Mouse (Mus musculus) brain, embryonic 18.5 days (tissue): ENCODE measurements around the gene Acat2.
"Not testable (repeated sequence)": the region's sequence is repeated elsewhere in the genome, so short reads cannot be mapped to it uniquely, and the experiment has no call there.

Experiments
- DNase-seq: peaks from one replicate; pipeline ENCODE4 v3.0.0-alpha.2; 2012; ENCODE audit warnings: low read depth, low spot score

Acat2 gene

DNA sequence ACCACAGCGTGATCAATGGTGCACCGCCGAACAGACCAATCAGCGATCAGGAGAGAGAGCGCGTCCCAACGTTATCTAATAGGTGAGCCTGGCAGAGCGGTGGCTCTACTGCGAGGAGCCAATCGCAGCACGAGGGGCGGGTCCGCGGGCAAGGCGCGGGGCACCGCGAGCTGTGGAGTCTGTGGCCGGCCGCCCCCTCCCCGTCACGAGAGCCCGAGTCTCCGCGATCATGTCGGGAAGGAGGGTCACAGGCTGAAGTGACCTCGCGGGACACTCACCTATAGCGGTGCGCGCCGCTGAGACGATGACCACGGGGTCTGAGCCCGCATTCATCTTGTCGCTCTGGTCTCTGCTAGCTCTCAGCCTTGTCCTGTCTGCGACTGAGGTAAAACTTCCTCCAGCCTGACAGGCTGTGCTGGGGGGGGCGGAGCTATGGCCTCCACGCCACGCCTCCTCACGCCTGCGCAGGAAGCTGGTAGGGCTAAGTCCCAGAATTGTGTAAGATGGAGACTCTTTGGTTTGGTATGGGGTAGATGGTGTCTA lies at the start of gene Acat2:
Gene Acat2, minus strand, starts transcription at position 417 of the 543 bp plus-strand sequence.
- peak; percentile 91 for DNase-seq

DNA sequence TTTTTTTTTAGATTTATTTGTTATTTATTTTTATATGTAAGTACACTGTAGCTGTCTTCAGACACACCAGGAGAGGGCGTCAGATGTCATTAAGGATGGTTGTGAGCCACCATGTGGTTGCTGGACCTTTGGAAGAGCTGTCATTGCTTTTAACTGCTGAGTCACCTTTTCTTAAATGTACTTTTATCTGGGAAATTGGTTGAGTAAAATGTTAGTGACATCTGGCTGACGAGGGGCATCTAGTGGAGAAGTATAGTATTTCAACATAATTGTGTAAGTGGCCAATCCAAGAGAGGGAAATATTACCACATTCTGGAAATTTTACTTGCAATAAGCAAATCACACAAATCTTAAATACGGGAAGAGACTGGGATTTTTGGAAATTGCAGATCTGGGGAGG lies 49.3 kb upstream of the Acat2 start:
- DNase-seq: no peak

DNA sequence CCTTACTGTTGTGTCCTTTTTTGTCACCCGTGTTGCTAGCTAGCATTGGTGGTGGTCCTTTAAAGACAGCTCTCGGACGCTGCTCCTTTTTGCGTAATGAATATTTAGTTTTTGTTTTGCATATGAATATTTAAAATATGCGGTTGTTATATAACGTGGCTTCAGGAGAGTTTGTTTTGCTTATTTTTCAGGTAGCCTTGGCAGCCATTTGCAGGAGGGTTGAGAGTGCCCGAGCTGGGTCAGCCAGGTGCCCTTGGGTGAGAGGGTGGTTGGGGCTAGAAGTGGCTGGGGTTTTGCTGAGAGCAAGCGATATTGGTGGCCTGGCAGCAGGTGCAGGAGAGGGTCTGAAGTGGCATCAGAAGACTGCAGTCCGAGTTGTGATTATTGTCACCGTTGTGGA lies 48.0 kb upstream of the Acat2 start:
- no peak for DNase-seq

DNA sequence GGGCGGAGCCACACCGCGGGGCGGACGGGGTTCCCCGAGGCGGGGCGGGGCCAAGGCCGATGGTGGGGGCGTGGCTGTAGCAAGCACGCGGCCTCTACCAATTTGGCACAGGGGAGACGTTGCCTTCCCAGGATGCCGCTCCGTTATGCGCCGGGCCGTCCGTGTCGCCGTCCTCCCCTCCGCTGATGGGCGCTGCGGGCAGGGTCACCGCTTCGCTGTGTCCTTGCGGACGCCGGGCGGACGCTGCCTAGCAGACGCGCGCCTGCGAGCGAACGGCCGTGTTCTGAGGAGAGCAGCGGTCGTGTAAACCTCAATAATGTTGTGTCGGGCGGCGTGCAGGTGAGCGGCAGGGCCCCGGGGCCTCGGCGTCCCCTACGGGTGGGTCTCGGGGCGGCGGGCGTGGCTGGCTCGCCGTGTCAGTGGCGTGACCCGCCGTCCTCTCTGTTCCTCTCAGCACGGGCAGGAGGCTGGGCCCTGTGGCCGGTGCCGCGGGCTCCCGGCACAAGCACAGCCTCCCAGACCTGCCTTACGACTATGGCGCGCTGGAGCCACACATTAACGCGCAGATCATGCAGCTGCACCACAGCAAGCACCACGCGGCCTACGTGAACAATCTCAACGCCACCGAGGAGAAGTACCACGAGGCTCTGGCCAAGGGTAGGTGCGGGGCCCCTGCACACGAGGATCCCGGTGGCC lies 47.3 kb upstream of the Acat2 start:
- peak; percentile 83 for DNase-seq

DNA sequence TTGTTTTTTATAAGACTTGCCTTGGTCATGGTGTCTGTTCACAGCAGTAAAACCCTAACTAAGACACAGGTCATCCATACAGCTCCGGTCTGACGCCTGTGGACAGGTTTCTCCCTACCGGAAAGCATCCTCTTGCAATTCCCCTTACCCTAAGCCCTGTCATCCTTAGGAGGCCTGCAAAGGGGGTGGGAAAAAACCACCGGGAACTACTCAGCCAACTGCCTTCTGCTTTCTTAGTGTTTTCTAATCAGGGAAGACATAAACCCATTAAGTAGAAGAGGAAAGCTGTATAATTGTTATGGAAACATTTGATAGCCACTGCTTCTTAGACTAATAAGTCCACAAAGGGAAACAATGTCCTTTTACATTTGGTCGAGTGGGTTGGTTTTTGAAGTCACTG lies 46.4 kb upstream of the Acat2 start:
- DNase-seq: no peak

DNA sequence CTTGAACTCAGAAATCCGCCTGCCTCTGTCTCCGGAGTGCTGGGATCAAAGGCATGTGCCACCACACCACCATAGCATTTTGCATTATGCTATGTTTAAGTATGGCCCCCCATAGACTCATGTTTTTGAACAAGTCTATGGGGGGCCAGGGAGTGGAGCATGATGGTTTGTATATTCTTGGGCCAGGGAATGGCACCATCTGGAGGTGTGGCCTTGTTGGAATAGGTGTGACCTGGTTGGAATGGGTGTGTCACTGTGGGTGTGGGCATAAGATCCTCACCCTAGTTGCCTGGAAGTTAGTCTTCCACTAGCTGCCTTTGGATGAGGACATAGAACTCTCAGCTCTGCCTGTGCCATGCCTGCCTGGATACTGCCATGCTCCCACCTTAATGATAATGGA lies 46.0 kb upstream of the Acat2 start, which contains the start of gene Sod2:
Gene Sod2, plus strand, starts transcription at position 301 of the 400 bp plus-strand sequence.
- not testable (repeated sequence) for DNase-seq

DNA sequence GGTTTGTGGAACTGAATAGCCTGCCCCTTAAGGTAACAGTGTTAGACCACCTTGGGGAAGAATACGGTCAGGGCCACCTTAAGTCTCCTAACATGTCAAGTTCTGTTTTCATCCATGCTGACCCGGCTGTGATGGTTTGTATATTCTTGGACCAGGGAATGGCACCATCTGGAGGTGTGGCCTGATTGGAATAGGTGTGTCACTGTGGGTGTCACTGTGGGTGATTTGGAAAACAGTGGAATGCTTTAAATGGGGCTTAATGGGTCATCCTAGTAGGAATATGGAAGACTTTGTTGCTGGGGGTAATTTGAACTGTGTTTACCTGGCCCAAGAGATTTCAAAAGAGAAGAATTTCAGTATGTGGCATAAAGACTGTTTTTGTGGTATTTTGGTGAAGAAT lies 43.9 kb upstream of the Acat2 start:
- DNase-seq: not testable (repeated sequence)

DNA sequence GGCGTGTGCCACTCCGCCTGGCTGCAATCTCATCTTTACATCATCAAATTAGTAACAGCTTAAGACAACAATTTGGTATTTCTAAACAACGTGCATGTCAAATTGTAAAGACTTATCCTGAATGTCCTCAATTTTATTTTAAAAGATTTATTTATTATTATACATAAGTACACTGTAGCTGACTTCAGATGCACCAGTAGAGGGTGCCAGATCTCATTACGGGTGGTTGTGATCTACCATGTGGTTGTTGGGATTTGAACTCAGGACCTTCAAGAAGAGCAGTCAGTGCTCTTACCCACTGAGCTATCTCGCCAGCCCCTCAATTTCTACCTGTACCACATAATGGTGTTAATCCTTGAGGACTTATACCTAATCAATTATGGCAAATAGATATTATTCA lies 41.7 kb upstream of the Acat2 start:
- not testable (repeated sequence) for DNase-seq

DNA sequence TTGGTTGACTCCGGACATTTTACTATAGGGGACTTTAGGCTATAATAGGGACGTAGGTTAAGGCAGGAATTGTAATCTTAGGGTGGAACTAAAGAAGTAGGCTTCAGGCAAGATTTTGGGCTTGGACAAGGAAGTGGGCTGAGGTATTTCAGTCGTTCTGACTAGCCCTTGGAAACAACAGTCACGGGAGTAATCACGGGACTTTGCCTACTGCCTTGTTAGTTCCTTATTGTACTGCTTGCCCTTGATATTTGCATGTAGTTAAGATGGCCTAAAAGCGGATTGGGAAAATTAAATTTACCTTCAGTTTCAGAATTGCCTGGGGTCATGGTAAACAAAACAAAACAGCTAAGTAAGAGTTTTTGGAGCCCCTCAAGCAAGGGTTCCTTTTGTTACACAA lies 38.5 kb upstream of the Acat2 start:
- DNase-seq: no peak

DNA sequence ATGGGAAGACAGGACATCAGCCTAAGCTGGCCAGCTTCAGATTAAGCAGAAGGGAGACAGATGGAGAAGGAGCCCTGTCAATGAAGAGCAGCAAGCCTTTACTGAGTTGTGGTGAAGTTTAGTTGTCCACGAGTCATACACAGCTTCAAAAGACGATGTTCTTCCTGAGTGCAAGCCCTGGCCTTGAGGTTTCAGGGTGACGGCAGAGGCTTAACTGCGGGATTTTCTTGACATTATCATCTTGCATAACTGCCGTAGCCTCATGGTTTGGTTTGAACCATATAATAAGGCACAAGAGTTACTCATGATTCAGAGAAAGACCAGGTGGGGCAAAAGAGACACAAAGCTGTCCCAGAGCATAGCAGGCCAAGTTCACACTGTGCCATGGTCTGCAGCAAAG lies 37.3 kb upstream of the Acat2 start:
- no peak for DNase-seq

DNA sequence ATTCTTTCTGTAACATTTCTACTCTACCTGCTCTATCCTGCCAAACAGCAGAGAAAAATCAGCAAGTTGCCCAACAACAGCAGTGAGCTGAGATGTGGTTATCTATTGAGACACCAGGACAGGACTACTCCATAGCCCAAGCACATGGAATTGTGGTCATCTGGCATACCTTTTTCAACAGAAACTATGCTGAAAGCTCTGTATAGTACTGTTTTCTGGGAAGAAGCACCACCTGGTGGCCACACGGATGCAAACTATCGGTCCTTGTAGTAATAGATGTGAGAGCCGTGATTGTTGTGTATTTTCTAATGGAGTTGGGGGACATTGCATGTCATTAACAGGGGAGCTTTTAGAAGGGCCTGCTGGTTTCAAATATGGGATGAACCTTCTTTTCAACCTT lies 35.8 kb upstream of the Acat2 start:
- no peak for DNase-seq

DNA sequence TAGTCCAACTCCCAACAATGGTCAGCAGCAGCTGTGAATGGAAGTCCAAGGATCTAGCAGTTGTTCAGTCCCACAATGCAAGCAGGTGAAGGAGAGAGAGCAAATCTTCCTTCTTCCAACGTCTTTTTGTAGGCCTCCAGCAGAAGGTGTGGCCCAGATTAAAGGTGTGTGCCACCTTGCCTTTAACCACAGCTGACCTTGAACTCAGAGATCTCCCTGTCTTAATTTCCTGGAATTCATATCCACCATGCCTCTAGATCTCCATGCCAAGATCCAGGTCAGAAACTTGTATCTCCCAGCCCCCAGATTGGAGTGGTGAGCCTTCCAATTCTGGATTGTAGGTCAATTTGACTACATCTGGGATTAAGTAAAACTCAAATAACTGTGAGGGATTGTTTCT lies 33.5 kb upstream of the Acat2 start, which contains the start of gene Wtap:
Gene Wtap, minus strand, starts transcription at position 101 of the 400 bp plus-strand sequence.
- DNase-seq: no peak

DNA sequence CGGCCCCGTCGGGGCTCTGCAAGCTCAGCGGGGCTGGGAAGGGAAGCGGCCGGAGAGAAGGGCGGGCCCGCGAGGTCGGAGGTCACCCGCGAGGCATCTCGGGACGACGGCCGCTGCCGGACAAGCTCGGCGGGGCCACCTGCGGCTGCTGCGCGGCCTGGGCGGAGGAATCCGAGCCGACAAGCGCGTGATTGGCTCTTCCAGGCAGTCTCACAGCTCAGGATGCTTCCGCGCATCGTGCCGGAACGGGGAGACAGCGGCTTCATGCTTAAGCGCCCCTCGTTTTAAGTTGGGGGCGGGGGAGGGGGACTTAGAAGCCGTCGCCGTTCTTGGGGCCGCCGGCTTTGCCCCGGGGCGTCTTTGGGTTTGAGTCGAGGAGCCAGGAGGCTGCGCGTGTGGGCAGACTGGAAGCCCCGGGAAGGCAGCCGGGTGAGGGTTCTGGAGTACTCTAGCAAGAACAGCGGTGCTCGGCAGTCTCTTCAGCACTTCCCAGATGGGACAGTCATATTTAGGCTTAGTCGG lies 32.0 kb upstream of the Acat2 start:
- DNase-seq: peak; percentile 90

DNA sequence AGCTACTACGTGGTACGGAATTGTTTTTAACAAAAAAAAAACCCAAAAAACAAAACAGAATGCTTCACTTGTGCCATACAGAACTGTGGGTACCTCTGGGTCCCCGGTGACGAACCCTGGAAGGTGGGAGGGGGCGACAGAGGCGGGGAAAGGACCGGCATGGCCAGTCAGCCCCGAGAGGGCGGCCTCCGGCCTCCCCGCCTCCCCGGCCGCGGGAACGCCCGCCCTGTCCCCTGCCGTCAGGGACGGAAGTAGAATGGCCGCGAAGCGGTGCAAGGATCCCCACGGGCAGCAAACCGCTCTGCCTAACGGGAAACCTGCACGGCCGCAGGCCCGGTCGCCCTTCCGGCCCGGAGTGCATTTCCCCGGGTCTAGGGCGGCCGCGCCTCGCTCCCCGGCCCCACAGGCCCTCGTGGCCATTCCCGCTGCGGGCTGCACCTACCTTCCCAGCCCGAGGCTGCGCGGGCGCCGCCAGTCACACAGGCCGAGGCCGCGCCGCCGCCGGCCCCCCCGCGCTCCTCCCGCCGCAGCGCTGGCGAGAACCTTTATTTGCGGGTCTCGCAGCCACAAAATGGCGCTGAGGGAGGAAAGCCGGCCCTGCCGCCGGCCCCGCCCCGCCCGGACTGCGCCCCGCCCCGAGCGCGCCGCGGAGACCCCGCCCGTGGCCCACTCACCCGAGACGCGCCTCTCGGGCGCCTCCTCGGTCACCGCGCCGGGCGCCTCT lies 31.2 kb upstream of the Acat2 start:
- DNase-seq: no peak

DNA sequence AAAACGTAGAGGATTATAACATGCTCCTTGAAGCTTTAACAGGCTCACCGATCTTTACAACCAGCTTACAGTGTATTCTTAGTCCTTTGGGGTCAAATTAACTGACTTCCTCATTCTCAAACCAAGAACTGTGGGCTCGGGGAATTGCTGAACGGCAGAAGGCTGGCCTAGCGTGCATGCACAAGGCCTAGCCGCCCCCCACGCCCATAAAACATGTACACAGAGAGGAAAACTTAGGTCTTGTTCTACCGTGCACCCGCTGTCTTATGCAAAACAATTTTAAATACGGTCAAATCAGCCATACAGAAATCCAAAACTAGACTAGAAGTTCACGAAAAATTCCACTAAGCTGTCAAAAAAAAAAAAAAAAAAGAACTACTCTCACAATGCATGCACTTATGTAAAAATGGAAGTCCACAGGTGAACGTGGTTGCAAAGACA lies 30.7 kb upstream of the Acat2 start:
- DNase-seq: no peak

DNA sequence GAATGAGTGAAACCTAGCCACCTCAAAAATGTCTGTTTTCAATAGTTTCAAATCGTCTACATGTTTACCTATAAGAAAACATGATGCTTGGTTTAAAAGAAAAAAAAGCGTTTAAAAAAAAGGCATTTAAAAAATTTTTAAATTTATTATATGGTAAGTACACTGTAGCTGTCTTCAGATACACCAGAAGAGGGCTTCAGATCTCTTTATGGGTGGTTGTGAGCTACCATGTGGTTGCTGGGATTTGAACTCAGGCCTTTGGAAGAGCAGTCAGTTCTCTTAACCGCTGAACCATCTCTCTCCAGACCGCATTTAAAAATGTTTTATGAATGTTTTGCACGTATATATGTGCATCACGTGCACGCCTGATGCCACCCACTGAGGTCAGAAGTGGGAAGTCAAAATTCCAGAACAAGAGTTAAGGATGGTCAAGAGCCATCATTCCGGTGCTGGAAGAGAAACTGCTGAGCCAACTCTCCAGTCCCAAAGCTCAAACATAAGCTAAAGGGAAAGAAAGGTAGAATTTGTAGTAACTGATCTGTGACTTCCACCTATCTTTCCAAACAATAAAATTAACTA lies 30.1 kb upstream of the Acat2 start:
- DNase-seq: no peak

DNA sequence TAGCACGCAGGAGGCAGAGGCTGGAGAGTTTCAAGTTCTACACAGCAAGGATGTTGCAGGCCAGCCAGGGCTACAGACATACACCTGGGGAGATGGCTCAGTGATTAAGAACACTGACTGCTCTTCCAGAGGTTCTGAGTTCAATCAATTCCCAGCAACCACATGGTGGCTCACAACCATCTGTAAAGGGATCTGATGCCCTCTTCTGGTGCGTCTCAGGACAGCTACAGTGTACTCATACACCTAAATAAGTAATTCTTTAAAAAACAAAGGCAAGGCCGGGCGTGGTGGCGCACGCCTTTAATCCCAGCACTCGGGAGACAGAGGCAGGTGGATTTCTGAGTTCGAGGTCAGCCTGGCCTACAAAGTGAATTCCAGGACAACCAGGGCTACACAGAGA lies 27.5 kb upstream of the Acat2 start:
- DNase-seq: not testable (repeated sequence)

DNA sequence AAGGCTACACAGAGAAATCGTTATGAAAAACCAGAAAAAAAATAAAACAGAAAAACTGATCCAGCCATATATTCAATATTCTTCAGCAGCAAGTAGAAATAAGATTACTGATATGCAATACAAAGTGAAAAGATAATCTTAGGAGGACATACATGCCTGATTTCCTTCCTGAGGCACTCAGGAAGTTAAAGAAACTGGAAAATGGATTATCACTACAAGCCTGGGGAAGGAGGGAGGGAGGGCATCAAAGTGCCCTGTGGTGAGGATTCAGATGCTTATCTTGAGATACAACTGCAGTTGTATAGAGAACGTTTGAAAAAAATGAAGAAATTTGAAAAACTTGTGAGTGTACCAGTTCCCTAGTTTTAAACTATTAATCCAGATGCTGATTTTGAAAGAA lies 23.4 kb upstream of the Acat2 start:
- DNase-seq: no peak

DNA sequence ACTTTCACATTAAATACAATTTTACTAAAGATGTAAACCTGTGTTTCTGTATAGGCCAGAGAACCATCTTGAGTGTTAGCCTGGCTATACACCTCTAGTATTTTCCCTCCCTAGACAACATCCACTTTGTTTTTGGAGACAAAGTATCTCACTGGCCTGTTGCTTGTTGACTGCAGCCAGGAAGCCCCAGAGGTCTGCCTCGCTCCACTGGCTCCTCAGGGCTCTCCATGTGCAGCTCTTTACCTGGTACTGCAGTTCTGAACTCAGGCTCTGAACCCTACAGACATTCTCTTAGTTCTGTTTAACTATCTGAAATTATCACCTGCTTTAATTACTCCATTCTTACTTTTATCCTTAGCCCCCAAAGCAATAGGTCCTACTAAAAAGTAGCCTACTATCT lies 18.0 kb upstream of the Acat2 start:
- DNase-seq: no peak

DNA sequence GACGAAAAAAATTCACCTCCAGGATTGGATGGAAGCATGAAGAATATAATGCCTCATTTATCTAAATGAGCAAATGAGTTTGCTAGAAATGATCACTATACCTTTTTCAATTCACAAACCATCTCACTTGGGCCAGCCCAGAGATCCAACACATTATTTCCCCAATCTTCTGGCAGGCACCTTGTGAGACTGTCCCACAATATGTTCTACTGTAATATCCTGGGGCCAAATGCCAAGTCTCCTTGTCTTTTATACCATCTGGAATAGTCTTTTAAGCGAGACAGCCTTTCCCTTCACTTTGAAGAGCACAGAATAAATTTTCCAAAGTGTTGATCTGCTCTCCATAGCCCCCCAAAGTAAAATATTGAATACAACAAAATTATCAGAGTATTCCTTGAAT lies 13.3 kb upstream of the Acat2 start:
- DNase-seq: no peak

DNA sequence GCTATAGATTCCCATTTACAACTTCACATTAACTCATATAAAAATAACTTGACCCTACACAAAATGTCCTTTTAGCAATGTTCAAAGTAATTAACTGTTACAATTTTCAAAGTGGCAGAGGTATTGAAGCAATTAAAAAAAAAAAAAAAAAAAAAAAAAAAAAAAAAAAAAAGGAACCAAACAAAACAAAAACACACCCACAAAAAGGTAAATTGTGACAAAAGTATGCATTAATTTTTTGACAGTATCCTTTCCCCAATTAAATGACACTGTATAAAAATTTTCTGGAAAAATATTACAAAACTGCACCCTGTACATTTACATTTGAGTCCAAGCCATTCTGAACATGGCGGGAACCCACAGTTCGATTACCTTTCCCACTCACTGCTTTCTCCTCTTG lies 6.6 kb upstream of the Acat2 start:
- no peak for DNase-seq

DNA sequence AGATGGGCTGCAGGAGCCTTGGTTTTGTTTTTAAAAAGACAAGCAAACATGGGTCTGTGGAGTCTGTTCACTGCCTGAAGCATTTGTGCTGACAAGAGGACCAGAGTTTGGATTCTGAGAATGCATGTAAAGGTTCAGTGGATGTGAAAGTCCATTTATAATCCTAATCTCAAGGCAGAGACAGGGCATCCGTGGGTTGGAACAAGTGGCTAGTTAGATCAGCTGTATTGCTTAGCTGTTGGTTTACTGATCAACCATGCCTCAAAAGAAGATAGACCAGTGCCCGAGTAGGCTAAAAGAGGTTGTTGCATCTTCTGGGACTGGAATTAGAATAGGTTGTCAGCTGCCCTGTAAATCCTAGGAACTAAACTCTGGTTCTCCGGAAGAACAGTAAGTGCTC lies 2.9 kb upstream of the Acat2 start:
- no peak for DNase-seq
